Mouse (Mus musculus) embryonic fibroblast, embryonic 13.5 days (primary cell): Measurements from ENCODE around the gene Tkfc.
A peak's percentile ranks its signal among the peaks of the same experiment; 100 is the strongest.

Source experiments
- CTCF ChIP-seq: IDR thresholded peaks from 2 replicates; pipeline ENCODE4 v1.5.1; 2011; ENCODE audit warnings: mild to moderate bottlenecking, control low read depth, low read length, moderate library complexity, borderline replicate concordance; ENCODE audit not compliant: insufficient read depth
- POLR2A ChIP-seq: IDR thresholded peaks from 2 replicates; pipeline ENCODE4 v1.6.1; 2011; ENCODE audit warnings: low read depth, mild to moderate bottlenecking, control low read depth, low read length, moderate library complexity

- peak; percentile 59; the same call in 1 of the 2 replicates for TF ChIP-seq POLR2A
- TF ChIP-seq CTCF, result no peak
Observed at GRCm38 (mm10) chr19:10634872-10635318, 29.4 kb upstream of the Tkfc start.
